Mouse (Mus musculus): Measurements from ENCODE around the gene Zfp729b.
A peak's percentile ranks its signal among the peaks of the same experiment; 100 is the strongest.

Gene Zfp729b

DNA sequence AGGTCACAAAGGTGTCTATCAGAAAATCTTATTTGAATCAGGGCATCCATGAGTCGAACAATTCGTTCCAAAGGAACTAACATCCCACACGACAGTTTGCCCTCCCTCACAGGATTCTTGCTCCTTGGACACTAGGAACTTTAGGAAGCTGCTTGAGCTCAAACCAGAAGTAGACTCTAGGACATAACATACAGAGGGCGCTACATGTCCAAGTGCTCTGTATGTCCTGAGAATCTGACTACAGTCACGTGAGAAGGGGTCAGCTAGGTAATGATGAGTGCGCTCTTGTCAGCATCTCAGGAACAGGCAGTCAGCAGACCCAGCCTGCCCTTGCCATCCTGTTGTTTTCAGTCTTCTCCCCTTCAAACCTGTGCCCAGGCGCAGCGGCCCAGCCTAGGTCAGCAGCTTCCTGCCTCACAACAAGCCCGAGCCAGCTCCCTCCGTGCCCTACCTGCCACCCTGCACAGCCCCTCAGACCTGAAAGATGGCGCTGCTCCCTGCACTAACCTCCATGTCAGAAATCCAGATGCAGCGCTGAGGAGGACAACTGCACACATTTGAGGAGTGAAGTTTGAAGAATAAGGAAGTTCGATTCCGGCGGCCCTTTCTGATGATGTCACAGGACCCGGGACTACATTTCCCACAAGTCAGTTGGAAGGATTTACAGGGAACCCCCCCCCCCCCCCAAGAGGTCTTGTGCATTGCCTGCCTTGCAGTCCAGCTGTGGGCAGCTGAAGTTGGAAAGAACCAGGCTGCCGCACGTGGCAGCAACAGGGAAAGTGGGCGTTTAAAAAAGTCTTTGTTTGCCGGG is at the start of gene Zfp729b:
Gene Zfp729b, minus strand, starts transcription at position 642 of the 811 bp plus-strand sequence.
- peak; percentile 88 for DNase-seq (ENCODE audit: low spot score)

DNA sequence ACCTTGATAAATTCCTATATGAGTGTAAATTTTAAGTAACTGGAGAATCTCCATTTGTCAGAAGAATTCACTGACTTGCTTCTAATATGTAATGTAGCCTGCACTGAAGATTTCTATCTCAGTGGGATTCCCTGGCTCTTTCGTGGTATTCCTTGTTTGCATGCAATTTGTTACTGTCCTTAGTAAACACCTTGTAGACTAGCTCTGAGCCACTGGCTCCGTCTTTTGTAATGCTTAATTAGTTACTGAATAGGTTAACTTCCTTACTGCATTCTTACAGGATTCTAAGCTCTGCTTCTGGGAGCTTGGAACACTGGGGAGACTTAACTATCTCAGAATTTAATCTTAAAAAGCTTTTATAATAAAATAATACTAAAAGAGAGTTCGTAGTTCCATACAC is 43.0 kb upstream of the Zfp729b start:
- DNase-seq (ENCODE audit: low spot score), result no peak

DNA sequence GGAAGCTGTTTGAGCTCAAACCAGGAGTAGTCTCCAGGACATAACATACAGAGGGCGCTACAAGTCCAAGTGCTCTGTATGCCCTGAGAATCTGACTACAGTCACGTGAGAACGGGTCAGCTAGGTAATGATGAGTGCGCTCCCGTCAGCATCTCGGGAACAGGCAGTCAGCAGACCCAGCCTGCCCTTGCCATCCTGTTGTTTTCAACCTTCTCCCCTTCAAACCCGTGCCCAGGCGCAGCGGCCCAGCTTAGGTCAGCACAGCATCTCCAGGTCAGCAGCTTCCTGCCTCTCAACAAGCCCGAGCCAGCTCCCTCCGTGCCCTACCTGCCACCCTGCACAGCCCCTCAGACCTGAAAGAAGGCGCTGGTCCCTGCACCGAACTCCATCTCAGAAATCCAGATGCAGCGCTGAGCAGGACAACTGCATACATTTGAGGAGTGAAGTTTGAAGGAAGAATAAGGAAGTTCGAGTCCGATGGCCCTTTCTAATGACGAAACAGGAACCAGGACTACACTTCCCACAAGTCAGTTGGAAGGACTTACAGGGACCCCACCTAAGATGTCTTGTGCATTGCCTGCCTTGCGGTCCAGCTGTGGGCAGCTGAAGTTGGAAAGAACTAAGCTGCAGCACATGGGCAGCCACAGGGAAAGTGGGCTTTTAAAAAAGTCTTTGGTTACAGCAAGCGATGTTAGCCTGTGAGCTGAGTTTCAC is 27.9 kb upstream of the Zfp729b start, which contains the start of the genes Gm49345 and Zfp729a:
Gene Gm49345, minus strand, starts transcription at position 476 of the 714 bp plus-strand sequence.
Gene Zfp729a, minus strand, starts transcription at position 498 of the 714 bp plus-strand sequence.
- peak; percentile 92 for DNase-seq (ENCODE audit: low spot score)

GRCm38 (mm10) chr13:67610108-67610507 is 601 bp upstream of the Zfp729b start:
- DNase-seq (ENCODE audit: low spot score), result peak; percentile 16

DNA sequence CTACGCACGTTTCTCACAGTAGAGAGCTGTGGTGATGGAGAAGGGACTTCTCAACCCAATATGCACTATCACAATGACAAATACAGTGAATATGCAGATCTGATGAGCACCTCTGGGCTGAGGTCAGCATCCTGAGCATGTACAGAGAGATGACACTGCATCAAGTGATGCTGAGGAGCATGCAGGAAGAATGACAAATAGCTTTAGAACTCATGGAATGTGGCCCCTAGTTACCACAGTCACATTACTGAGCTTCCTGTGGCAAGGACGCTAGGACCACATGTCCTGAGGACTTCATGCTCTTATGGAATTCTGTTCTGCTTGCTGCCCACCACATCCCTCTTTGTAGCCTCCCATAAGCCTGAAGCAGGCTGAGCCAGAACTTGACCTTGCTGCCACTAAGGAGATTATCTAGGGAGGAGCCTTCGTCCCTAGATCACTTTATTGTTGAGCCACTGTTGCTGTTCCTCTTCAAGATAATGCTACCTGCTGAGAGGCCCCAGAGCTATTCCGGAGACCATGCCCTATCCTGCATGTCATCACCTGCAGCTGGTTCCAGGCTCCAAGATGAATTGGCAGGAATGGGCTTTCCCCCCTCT is 36.8 kb downstream of the Zfp729b start:
- DNase-seq (ENCODE audit: low spot score), result no peak

DNA sequence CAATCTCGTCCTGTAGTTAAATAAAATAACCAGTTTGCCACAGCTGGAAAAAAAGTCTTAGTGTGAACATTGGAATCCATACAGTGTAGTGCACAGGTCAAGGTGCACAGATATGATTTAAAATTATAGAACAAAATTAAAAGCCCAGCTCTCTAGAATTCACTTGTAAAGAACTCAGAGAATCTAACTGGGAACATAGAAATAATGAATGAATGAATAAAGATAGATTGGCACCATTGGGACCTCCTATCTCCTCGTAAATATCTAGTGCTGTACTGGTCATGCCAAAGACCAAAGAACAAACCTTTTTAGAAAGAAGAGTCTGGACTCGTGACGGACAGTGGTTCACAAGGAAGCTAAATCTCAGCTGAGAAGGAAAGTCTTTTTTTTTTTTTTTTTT is 55.8 kb downstream of the Zfp729b start, which contains the start of gene Zfp748:
Gene Zfp748, minus strand, starts transcription at position 101 of the 400 bp plus-strand sequence.
- no peak for DNase-seq (ENCODE audit: low spot score)

- DNase-seq (ENCODE audit: low spot score), result peak; percentile 89
Observed at GRCm38 (mm10) chr13:67552505-67553346, 56.8 kb downstream of the Zfp729b start.

DNA sequence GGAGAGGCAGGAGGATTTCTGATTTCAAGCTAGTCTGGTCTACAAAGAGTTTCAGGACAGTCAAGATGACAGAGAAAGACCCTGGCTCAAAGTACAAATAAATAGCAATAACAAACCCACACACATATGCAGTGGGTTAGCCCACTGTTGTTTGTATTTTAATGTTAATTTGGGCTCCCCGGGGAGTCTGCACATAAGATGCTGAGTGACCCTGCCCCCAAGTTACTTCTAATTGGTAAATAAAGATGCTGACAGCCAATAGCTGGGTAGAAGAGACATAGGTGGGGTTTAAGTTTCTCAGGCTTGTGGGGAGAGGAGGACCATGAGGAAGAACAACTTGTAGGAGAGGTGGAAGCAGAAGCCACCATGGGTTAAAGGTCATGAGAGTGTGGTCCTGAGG is 63.6 kb downstream of the Zfp729b start:
- DNase-seq (ENCODE audit: low spot score), result no peak
